Mouse (Mus musculus) midbrain, postnatal 0 days (tissue): Measurements from ENCODE around the gene Ccdc78. TPM values are rescaled to one million over a fixed set of nuclear protein-coding genes. Genes with fewer than 3 reads are reported as not detected.
A peak's percentile ranks its signal among the peaks of the same experiment; 100 is the strongest.

Experiments used
- ATAC-seq: fragments of 200-750 bp; cut with Nextera tagmentation; 2 replicates; pipeline ENCODE4 v1.8.0; 2017; ENCODE audit warnings: moderate number of reproducible peaks, mild to moderate bottlenecking, moderate TSS enrichment, moderate library complexity; ENCODE audit not compliant: low FRiP score
- DNase-seq: peaks from one replicate; pipeline ENCODE4 v3.0.0-alpha.2; 2015; ENCODE audit warnings: low spot score
- H3K27ac ChIP-seq: fragments of 300-500 bp; sonication (generic); 2 replicates; pipeline ENCODE4 v1.5.1; 2014; ENCODE audit warnings: low read depth, mild to moderate bottlenecking, low read length, mixed read lengths
- H3K27me3 ChIP-seq: fragments of 300-500 bp; sonication (generic); 2 replicates; pipeline ENCODE4 v1.6.1; 2014; ENCODE audit warnings: low read length, control low read depth, mixed read lengths; ENCODE audit not compliant: insufficient read depth
- H3K36me3 ChIP-seq: fragments of 300-500 bp; sonication (generic); 2 replicates; pipeline ENCODE4 v1.6.1; 2014; ENCODE audit warnings: low read length, control low read depth, mixed read lengths; ENCODE audit not compliant: insufficient read depth
- H3K4me1 ChIP-seq: fragments of 300-500 bp; sonication (generic); 2 replicates; pipeline ENCODE4 v1.6.1; 2014; ENCODE audit warnings: mild to moderate bottlenecking, control low read depth, antibody characterized with exemption, low read length, mixed read lengths; ENCODE audit not compliant: insufficient read depth
- H3K4me2 ChIP-seq: fragments of 300-500 bp; sonication (generic); 2 replicates; pipeline ENCODE4 v1.6.1; 2014; ENCODE audit warnings: low read depth, mild to moderate bottlenecking, low read length, mixed read lengths; ENCODE audit not compliant: poor library complexity, severe bottlenecking
- H3K4me3 ChIP-seq: fragments of 300-500 bp; sonication (generic); 2 replicates; pipeline ENCODE4 v1.5.1; 2014; ENCODE audit warnings: low read depth, mild to moderate bottlenecking, low read length, moderate library complexity
- H3K9ac ChIP-seq: fragments of 300-500 bp; sonication (generic); replicated peaks from 2 replicates; pipeline ENCODE4 v1.6.1; 2014; ENCODE audit warnings: mild to moderate bottlenecking, low read length, moderate library complexity, mixed read lengths; ENCODE audit not compliant: poor library complexity, severe bottlenecking
- H3K9me3 ChIP-seq: fragments of 300-500 bp; sonication (generic); 2 replicates; pipeline ENCODE4 v1.6.1; 2016; ENCODE audit warnings: low read length, control low read depth
- CTCF ChIP-seq: IDR thresholded peaks from 2 replicates; pipeline ENCODE4 v1.5.1; 2016; ENCODE audit warnings: antibody characterized with exemption, mild to moderate bottlenecking
- WGBS: fragments of 180-500 bp; shearing (Covaris S2); extraction: QIAGEN DNeasy Blood & Tissue Kit; methylation state at CpG from one replicate; pipeline ENCODE4 v1.1.7; 2014; 5-methylcytosine and 5-hydroxymethylcytosine counted together
- polyA plus RNA-seq: library from polyadenylated mRNA; unstranded; fragments of >200 nt; fragmentation: Nextera tagmentation; extraction: Ambion mirVana; gene quantifications from 2 replicates; pipeline ENCODE4 v1.2.1, GENCODE M21; 2015
- total RNA-seq: library from RNA; depleted of rRNA; stranded (reverse); fragments of >200 nt; gene quantifications from 2 replicates; pipeline ENCODE4 v1.2.3, GENCODE M21; 2014

The Ccdc78 gene
- total and polyA plus RNA-seq, 2 experiments from 2014 or later: 0.39 to 0.44 TPM

DNA sequence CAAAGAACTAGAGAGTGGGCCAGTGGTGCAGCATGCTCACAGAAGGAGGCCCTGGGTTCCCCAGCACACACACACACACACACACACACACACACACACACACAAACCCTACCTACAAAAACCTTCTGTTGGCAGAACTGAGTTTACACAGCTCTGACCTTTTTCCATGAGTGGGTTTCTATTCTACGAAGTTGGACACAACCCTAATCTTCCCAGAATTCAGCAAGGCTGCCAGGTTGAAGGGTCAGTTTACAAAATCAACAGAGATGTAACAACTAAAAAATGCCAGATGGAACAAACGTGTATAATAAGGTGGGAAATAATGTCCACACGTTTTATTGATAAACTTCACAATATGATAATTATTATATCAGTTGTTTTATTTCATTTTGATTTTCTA is 28.7 kb upstream of the Ccdc78 start:
- H3K36me3 ChIP-seq: no peaks in the 10 kb centered on the region
- no peaks in the 10 kb centered on the region for H3K4me1 ChIP-seq
- H3K9me3 ChIP-seq: no peaks in the 10 kb centered on the region
- no peak for ATAC-seq
- no peak overlapping the region for H3K4me3 ChIP-seq
- H3K9ac ChIP-seq: no peak overlapping the region
- no peak overlapping the region for H3K27ac ChIP-seq
- DNase-seq: no peak
- no peak for TF ChIP-seq CTCF
- H3K27me3 ChIP-seq: no peaks in the 10 kb centered on the region
- no peak overlapping the region for H3K4me2 ChIP-seq
- 73% methylated on average over 3 of the region's 3 CpGs for WGBS

GRCm38 (mm10) chr17:25760148-25760547 is 26.2 kb upstream of the Ccdc78 start:
- 70% methylated on average over 8 of the region's 8 CpGs for WGBS
- H3K4me2 ChIP-seq: no peak overlapping the region
- no peak for TF ChIP-seq CTCF
- no peaks in the 10 kb centered on the region for H3K9me3 ChIP-seq
- H3K36me3 ChIP-seq: no peaks in the 10 kb centered on the region
- no peaks in the 10 kb centered on the region for H3K27me3 ChIP-seq
- ATAC-seq (no peak), DNase-seq (no peak)
- H3K4me3 ChIP-seq: no peak overlapping the region
- H3K9ac ChIP-seq: no peak overlapping the region
- H3K4me1 ChIP-seq: no peaks in the 10 kb centered on the region
- H3K27ac ChIP-seq: no peak overlapping the region

- no peaks in the 10 kb centered on the region for H3K9me3 ChIP-seq
- H3K27me3 ChIP-seq: no peaks in the 10 kb centered on the region
- no peak for TF ChIP-seq CTCF
- H3K4me3 ChIP-seq: no peak overlapping the region
- ATAC-seq (no peak), DNase-seq (no peak)
- H3K36me3 ChIP-seq: no peaks in the 10 kb centered on the region
- no peak overlapping the region for H3K27ac ChIP-seq
- H3K4me1 ChIP-seq: no peaks in the 10 kb centered on the region
- no peak overlapping the region for H3K4me2 ChIP-seq
- H3K9ac ChIP-seq: no peak overlapping the region
- WGBS: 20% methylated on average over 4 of the region's 4 CpGs
Measured at GRCm38 (mm10) chr17:25761561-25761970, 24.8 kb upstream of the Ccdc78 start.

DNA sequence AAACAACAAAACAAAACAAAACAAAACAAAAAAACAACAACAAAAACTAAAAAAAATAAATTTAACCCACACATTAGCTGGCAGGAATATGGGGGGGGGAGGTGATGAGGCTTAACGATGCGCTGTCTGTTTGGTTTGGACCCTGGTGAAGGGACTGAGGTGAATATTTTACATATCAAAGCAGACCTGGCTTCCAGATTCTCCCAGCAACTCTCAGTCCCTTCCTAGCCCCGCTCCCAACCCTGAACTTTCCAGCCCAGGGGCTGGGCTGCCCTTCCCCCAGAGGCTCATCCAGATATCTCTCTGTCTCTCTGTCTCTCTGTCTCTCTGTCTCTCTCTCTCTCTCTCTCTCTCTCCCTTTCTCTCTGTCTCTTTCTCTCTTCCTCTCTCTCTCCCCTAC is 23.8 kb upstream of the Ccdc78 start:
- Histone ChIP-seq H3K36me3 (no peaks in the 10 kb centered on the region), H3K4me2 (no peak overlapping the region), H3K9me3 (no peaks in the 10 kb centered on the region), H3K27ac (no peak overlapping the region), H3K4me3 (no peak overlapping the region), H3K4me1 (no peaks in the 10 kb centered on the region), H3K9ac (no peak overlapping the region), H3K27me3 (no peaks in the 10 kb centered on the region)
- WGBS: 24% methylated on average over 3 of the region's 3 CpGs
- ATAC-seq (no peak), DNase-seq (no peak)
- no peak for TF ChIP-seq CTCF

GRCm38 (mm10) chr17:25765886-25766285 is 20.5 kb upstream of the Ccdc78 start:
- no peak for TF ChIP-seq CTCF
- H3K4me3 ChIP-seq: no peak overlapping the region
- ATAC-seq (no peak), DNase-seq (peak; percentile 21)
- H3K36me3 ChIP-seq: no peaks in the 10 kb centered on the region
- H3K9me3 ChIP-seq: no peaks in the 10 kb centered on the region
- no peaks in the 10 kb centered on the region for H3K4me1 ChIP-seq
- H3K4me2 ChIP-seq: no peak overlapping the region
- no peak overlapping the region for H3K9ac ChIP-seq
- no peak overlapping the region for H3K27ac ChIP-seq
- 55% methylated on average over 5 of the region's 5 CpGs for WGBS
- no peaks in the 10 kb centered on the region for H3K27me3 ChIP-seq

GRCm38 (mm10) chr17:25769331-25769730 is 17.0 kb upstream of the Ccdc78 start:
- no peak for ATAC-seq
- 61% methylated on average over 9 of the region's 9 CpGs for WGBS

More at GRCm38 (mm10) chr17:25769331-25769730, 17.0 kb upstream of the Ccdc78 start:
- H3K9me3 ChIP-seq: no peaks in the 10 kb centered on the region
- no peak overlapping the region for H3K27ac ChIP-seq
- H3K9ac ChIP-seq: no peak overlapping the region
- H3K4me3 ChIP-seq: no peak overlapping the region
- no peak for DNase-seq
- H3K4me1 ChIP-seq: peaks cover 2% of the 10 kb centered on the region
- H3K27me3 ChIP-seq: no peaks in the 10 kb centered on the region
- H3K4me2 ChIP-seq: no peak overlapping the region
- TF ChIP-seq CTCF: no peak
- H3K36me3 ChIP-seq: no peaks in the 10 kb centered on the region
